Mouse (Mus musculus) layer of hippocampus, adult 8-10 months (tissue): ENCODE results near the gene Prdm1. TPM values are rescaled to one million over a fixed set of nuclear protein-coding genes. Genes with fewer than 3 reads are reported as not detected.

Experiments used
- DNase-seq, 2 experiments: peaks; one replicate each; pipeline ENCODE4 v3.0.0; 2022; ENCODE audit warnings: low spot score in 2 of 2
- total RNA-seq, 4 experiments: library from RNA; stranded (reverse); gene quantifications; 2 replicates each; pipeline ENCODE4 v1.2.4; 2022

The Prdm1 gene
- total RNA-seq, 4 experiments from 2014 or later: 0.41 to 1.6 (median 0.97) TPM

DNA sequence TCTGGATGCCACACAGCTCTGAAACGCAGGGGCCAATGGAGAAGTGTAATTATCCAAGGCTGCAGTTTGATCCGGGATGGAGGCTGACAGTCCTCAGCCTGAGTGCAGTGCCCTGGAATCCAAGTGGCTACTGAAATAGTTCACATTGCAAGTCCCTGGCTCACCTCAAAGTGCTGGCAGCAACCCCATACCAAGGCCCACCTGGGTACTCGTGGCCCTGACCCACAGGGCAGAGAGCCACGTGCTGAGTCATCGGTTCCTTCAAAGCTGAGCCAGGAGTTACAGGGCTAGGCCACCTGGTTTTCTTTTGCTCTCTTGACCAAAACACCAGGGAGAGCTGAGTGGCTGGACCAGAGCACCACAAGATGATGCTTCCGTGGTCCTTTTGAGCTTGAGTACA lies 103.3 kb downstream of the Prdm1 start:
- no peak for DNase-seq

DNA sequence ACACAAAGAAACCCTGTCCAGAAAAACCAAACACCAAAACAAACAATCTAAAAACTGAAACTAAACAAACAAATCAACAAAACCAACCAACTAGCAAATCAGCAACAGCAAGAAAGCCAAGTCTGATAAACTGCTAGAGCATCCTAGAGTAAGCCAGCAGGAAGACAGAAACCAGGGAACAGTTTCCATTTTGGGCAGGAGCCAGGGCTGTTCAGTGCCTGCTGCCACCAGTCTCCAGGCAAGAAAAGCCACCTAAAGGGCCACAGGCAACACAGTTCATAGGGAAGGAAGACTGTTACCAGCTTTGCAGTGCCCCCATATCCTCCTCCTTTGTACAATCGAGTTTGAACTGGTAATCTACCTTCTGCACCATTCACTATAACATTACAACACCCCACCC lies 106.4 kb downstream of the Prdm1 start:
- no peak for DNase-seq

DNA sequence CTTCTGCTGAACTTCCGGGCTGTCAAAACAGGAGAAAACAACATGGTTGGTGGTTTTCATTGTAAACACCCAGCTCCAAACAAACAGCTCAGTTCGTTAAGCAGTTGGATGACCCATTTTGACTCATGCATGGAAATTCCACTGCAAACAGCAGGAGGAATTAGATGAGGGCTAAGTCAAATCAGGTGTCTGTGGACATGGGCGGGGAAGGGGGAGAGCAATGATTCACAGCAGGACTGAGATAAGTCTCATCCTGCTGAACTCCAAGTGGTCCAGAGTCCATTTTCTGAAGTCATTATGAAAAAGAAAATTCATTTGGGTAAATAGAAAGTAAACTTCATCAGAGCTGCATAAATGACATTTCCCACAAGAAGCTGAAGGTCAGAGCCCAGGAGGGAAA lies 108.1 kb downstream of the Prdm1 start:
- no peak for DNase-seq

DNA sequence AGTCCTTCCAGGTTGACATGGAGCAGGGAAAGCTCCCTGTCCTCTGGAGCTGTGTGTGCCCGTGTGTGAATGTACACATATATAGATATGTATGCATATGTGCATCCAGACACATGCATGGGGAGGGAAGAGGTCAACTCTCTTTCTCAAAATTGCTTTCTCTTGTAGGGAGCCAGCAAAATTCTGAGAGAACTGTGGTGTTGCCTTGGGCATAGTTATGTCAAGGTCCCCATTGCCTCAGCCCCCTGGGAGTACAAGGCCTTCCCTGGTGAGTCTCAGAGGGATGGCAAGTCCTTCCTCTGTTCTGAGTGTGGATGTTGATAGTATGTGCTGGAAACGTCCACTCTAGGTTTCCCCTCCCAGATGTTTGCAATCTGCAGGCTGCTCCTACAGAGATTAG lies 109.4 kb downstream of the Prdm1 start:
- no peak for DNase-seq

DNA sequence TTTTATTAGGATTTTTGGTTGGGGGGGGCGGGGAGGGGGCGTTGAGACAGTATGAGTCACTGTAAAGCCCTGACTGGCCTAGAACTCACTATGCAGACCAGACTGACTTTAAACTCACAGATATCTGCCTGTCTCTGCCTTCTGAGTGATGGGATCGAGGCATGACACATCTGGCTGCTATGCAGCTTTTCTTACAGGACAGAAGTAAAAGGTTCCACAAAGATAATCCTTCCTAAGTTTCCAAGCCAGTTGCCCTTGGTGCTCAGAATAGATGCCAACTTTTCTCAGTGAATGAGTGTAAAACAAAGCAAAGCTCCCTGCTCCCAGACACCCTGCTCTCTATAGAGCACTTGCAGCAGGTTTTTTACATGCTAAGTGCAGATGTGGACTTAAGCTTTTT lies 112.7 kb downstream of the Prdm1 start:
- DNase-seq: no peak

DNA sequence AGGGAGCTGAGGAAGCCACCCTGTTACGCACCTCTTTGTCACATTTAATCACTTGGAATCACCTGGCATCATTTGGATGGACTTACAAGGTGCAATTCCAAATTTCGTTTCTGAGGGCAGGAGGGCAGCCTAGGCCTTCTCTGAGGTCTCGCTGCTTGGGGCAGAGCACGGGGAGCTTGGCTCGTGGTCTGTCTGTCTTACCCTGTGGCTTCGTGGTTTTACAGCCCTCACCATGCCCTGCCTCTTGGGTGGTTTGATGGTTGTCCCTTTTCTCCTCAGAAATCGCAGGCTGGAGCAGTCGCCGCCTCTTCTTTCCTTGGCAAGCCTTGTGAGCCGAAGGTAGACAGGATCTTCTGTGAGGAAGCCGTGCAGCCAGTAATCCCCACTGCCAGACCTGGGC lies 118.3 kb downstream of the Prdm1 start:
- no peak for DNase-seq

DNA sequence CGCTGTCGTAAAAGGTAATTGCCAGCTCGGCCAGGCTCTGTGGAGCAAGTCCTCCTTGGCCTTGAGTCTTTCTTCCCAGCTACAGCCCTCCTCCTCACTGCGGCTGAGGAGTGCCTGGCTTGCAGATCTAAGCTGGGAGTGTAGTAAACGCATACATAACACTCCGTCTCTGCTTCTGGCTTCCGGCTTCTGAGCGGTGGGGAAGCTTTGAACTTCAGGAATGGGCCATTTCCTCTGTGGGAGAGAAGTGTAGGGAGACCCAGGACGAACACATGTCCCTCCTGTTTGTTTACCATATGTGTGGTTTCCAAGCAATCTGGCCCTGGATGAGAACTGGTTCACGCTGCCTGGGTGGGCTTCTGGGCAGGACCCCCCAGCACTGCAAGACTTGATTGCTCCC lies 119.2 kb downstream of the Prdm1 start:
- DNase-seq: no peak

DNA sequence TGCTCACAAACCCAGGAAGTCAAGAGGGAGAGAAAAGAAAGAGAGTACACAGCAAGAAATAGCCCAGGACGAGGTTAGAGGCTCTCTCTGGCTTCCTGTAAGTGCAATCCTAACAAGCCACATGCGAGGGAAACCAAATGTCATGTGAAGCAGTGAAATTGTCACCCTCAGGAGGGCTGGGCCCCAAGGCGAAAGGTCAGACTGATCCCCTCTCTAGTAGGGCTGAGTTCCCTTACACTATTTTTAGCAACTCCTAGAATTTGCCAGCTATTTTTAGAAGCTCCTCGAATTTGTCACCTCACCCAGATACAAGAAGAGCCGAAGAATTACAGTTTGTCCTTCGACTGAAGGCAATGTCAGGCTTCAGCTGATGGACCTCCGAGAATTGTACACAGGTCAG lies 124.9 kb downstream of the Prdm1 start:
- no peak for DNase-seq

DNA sequence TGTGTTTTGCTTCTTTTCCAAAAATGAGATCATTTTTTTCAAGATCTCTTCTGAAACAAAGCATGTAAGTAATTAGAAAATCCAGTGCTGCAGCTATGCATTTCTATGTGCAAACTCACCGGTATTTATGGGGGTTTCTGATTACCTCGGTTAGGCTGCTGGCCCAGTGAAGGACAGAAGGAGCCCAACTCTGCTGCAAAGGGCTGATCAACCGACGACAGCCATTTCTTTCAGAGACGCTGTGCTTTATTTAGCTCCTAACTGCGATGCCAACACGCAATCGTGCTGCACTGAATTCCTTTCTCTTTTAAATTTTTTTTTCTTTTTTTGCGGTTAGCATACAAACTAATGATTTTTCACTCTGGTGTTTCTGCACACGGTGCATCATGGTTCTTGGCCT lies 126.7 kb downstream of the Prdm1 start:
- DNase-seq: no peak

DNA sequence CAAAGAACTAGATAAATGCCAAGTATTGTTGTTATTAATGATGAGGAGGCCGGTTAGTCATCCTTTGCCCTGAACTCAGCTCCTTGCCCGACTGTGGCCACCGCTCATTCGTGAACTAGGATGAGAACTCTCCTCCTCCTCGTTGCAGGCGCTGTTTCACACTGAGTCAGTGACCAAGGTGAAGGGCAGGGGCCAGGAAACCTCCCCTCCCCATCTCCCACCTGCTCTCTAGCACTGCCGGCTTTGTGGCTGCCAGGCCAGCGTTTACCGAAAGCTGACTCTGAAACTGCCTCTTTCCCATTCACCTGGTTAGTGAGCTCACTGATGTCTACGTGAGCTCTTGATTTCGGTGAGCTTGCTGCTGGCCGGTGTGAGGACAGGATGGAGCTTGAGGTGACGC lies 127.7 kb downstream of the Prdm1 start:
- no peak for DNase-seq

DNA sequence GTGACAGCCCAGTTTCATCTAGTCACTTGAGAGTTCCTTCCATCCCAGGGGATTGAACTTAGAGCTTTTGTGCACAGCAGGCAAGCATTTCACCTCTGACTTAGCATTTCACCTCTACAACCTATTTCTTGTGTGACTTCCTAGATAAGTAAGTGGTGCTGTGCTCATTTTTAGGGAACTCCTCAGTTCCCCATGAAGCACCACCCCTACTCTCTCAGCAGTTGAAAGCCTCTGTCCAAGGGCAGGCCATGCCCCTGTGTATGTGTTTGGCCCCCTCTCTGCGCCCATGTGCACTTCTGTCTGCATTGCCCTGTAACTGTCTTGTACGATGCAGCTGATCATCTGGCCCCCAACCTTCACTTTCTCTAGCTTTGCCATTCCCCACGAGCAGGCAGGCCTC lies 128.2 kb downstream of the Prdm1 start:
- no peak for DNase-seq

DNA sequence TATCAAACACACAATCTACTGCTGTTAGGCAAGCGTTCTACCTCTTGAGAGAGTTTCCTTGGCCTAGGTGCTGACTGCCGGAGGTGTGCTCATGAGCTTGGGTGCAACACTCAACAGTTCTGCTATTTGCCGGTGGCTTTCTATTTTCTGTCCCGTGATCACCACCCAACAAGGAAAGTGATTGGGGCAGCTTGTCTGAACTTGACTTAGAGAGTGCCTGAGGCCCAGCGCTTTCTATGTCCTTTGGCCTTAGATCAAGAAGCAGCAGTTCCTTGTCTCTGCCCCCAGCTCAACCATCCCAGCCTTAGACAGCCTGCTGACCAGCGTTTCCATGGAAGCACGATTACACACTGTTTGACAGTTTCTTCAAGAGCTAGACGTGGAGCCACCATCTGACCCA lies 135.4 kb downstream of the Prdm1 start:
- DNase-seq: no peak

DNA sequence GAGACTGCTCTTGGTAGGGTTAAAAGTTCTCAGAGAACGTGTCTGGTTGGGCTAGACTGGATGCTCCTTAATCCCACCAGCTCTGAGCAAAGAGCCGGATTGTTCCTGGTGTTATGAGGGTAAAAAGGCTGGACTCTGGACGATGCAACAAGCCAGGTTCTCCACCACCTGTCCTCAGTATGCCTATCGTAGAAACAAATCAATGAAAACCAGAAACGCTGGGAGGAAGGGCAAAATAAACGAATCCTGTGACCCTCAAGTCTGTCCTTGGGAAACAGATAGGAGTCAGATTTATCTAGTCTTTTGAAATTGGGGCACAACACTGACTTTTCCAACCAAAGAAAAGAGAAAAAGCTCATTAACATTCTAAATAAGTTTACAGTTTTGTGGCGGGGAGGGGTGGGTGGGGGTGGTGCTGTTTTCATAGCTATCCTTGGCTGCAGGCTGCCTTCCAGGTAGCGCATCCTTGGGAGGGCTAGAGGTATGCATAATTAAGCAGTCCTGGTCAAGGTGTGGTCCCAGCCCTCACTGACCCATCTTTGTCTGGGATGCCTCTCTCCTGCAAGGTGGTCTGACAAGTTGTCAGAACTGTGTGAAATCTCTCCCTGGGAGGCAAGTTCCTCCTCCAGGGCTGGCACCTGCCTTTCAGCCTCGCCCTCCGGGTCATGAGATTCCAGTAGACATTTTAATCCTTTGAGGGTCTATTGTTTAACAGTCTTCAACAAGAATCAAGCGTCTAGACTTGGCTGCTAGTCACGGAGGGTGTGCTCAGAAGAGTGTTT lies 136.6 kb downstream of the Prdm1 start:
- DNase-seq: no peak

DNA sequence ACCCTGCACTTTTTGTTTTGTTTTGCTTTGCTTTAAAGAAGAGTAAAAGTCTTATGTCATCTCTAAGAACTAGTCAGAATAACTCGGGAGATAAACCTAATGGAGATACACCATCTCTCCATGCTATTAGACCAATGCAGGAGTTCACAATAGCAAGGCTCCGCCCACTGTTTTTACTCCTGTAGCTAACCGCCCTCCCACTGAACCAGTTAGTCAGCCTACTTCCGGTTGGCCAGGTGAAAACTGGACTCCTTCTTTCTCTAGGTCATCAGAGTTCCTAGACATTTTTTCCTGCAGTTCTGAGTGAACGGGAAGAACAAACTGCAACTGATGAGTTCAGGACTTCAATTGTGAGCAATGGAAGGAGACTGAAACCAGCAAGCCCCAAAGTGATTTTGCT lies 138.0 kb downstream of the Prdm1 start:
- DNase-seq: no peak

DNA sequence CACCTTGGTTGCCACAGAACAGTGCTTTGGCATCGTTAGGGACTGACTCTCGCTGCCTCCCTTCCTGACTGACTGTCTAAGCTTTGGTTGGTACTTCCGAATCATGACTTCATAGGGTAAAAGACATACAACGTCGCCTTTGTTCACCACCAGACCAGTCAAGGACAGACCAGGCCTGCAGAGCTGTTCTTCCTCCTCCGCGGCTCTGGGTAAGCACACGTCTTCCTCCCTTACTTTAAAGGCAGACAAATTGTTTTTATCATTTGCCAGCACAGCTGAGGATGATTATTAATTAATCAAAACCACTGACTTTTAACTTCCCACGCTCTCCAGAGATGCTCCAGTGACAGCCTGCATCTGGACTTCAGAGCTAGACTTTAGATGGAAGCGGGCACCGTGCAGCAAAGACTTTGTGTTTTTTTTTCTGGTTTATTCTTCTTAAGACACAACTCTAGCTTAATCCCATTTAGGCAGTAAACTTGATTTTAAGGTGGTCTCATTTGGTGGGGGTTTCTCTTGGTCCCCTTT lies 139.5 kb downstream of the Prdm1 start:
- no peak for DNase-seq
